Mouse (Mus musculus) limb, embryonic 11.5 days (tissue): ENCODE results near the gene Syne2. TPM values are rescaled to one million over a fixed set of nuclear protein-coding genes. Genes with fewer than 3 reads are reported as not detected.
A peak's percentile ranks its signal among the peaks of the same experiment; 100 is the strongest.
"Not testable (repeated sequence)": the region's sequence is repeated elsewhere in the genome, so short reads cannot be mapped to it uniquely, and the experiment has no call there.

ENCODE experiments used
- ATAC-seq: fragments of 200-750 bp; cut with Nextera tagmentation; 2 replicates; pipeline ENCODE4 v1.8.0; 2017; ENCODE audit warnings: low read depth; ENCODE audit not compliant: insufficient number of reproducible peaks, low FRiP score, low TSS enrichment
- DNase-seq: peaks from one replicate; pipeline ENCODE4 v3.0.0-alpha.2; 2015; ENCODE audit warnings: low spot score
- H3K27ac ChIP-seq: fragments of 300-500 bp; sonication (generic); replicated peaks from 2 replicates; pipeline ENCODE4 v1.5.1; 2014; ENCODE audit warnings: low read depth, mild to moderate bottlenecking, low read length
- H3K27me3 ChIP-seq: fragments of 300-500 bp; sonication (generic); 2 replicates; pipeline ENCODE4 v1.6.1; 2014; ENCODE audit warnings: mild to moderate bottlenecking, low read length, mixed read lengths; ENCODE audit not compliant: control insufficient read depth, insufficient read depth
- H3K36me3 ChIP-seq: fragments of 300-500 bp; sonication (generic); 2 replicates; pipeline ENCODE4 v1.6.1; 2014; ENCODE audit warnings: mild to moderate bottlenecking, low read length, moderate library complexity, mixed read lengths; ENCODE audit not compliant: control insufficient read depth, insufficient read depth
- H3K4me1 ChIP-seq: fragments of 300-500 bp; sonication (generic); 2 replicates; pipeline ENCODE4 v1.6.1; 2014; ENCODE audit warnings: low read length, mixed read lengths; ENCODE audit not compliant: control insufficient read depth, insufficient read depth
- H3K4me2 ChIP-seq: fragments of 300-500 bp; sonication (generic); 2 replicates; pipeline ENCODE4 v1.6.1; 2014; ENCODE audit warnings: low read depth, mild to moderate bottlenecking, moderate library complexity; ENCODE audit not compliant: severe bottlenecking
- H3K4me3 ChIP-seq: fragments of 300-500 bp; sonication (generic); 2 replicates; pipeline ENCODE4 v1.5.1; 2014; ENCODE audit warnings: low read depth, low read length
- H3K9ac ChIP-seq: fragments of 300-500 bp; sonication (generic); 2 replicates; pipeline ENCODE4 v1.6.1; 2014; ENCODE audit warnings: mild to moderate bottlenecking, low read length
- H3K9me3 ChIP-seq: fragments of 300-500 bp; sonication (generic); 2 replicates; pipeline ENCODE4 v1.6.1; 2016; ENCODE audit warnings: low read length; ENCODE audit not compliant: control insufficient read depth
- WGBS: fragments of 180-500 bp; shearing (Covaris S2); extraction: QIAGEN DNeasy Blood & Tissue Kit; methylation state at CpG from one replicate; pipeline ENCODE4 v1.1.7; 2014; 5-methylcytosine and 5-hydroxymethylcytosine counted together
- microRNA-seq: library from miRNA; unstranded; fragments of <30 nt; microRNA quantifications from one replicate; pipeline ENCODE4, GENCODE M21; 2016
- polyA plus RNA-seq: library from polyadenylated mRNA; unstranded; fragments of >200 nt; fragmentation: Nextera tagmentation; extraction: Ambion mirVana; gene quantifications from 2 replicates; pipeline ENCODE4 v1.2.1, GENCODE M21; 2014

The Syne2 gene
- polyA plus RNA-seq, 1 experiment from 2014 or later = 96.6 TPM

GRCm38 (mm10) chr12:76130891-76131290 is 313.0 kb downstream of the Syne2 start:
- no peaks in the 10 kb centered on the region for H3K36me3 ChIP-seq
- no peaks in the 10 kb centered on the region for H3K4me1 ChIP-seq
- no peak for DNase-seq
- H3K27ac ChIP-seq = no peak overlapping the region
- 93% methylated on average over 6 of the region's 6 CpGs for WGBS
- H3K27me3 ChIP-seq = no peaks in the 10 kb centered on the region
- ATAC-seq = no peak
- no peak overlapping the region for H3K4me3 ChIP-seq
- no peak overlapping the region for H3K4me2 ChIP-seq
- H3K9me3 ChIP-seq = no peaks in the 10 kb centered on the region
- no peak overlapping the region for H3K9ac ChIP-seq

- no peaks in the 10 kb centered on the region for H3K9me3 ChIP-seq
- H3K4me3 ChIP-seq = no peak overlapping the region
- H3K27me3 ChIP-seq = no peaks in the 10 kb centered on the region
- no peak overlapping the region for H3K4me2 ChIP-seq
- no peak overlapping the region for H3K27ac ChIP-seq
- no peaks in the 10 kb centered on the region for H3K36me3 ChIP-seq
- no peak for ATAC-seq
- H3K9ac ChIP-seq = no peak overlapping the region
- WGBS = 80% methylated on average over 4 of the region's 4 CpGs
- no peak for DNase-seq
- no peaks in the 10 kb centered on the region for H3K4me1 ChIP-seq
Observed at GRCm38 (mm10) chr12:76132591-76132990, 314.7 kb downstream of the Syne2 start.

- not testable (repeated sequence) for H3K4me3 ChIP-seq, DNase-seq, H3K27me3 ChIP-seq, H3K9ac ChIP-seq, H3K27ac ChIP-seq, H3K36me3 ChIP-seq, ATAC-seq, H3K4me1 ChIP-seq, H3K9me3 ChIP-seq, H3K4me2 ChIP-seq
- WGBS = 83% methylated on average over 9 of the region's 9 CpGs
Observed at GRCm38 (mm10) chr12:76133081-76133480, 315.1 kb downstream of the Syne2 start.

GRCm38 (mm10) chr12:76136701-76137100 is 318.8 kb downstream of the Syne2 start:
- DNase-seq (no peak), ATAC-seq (no peak)
- Histone ChIP-seq H3K27me3 (no peaks in the 10 kb centered on the region), H3K9ac (no peak overlapping the region), H3K4me1 (no peaks in the 10 kb centered on the region), H3K9me3 (no peaks in the 10 kb centered on the region), H3K27ac (no peak overlapping the region), H3K36me3 (no peaks in the 10 kb centered on the region), H3K4me2 (no peak overlapping the region), H3K4me3 (no peak overlapping the region)
- WGBS = 48% methylated on average over 6 of the region's 6 CpGs

GRCm38 (mm10) chr12:76152389-76152788 is 334.5 kb downstream of the Syne2 start:
- 18% methylated on average over 30 of the region's 30 CpGs for WGBS
- H3K27me3 ChIP-seq, H3K27ac ChIP-seq, H3K4me1 ChIP-seq, H3K36me3 ChIP-seq, H3K9me3 ChIP-seq, ATAC-seq: not testable (repeated sequence)
- Histone ChIP-seq H3K4me2 (peak overlapping the region; percentile 48), H3K4me3 (peak overlapping the region; percentile 19; the same call in 1 of the 2 replicates), H3K9ac (peak overlapping the region; percentile 43; the same call in 1 of the 2 replicates)
- peak; percentile 42 for DNase-seq

Small RNAs within 50 kb of the gene (microRNA-seq; reads per million reads assigned to microRNA genes)
- gene Mir5101 = 2.7 reads per million

Other genes with a start within 250 kb of the Syne2 start
- 18.1 and 19.2 TPM in 2 replicates for gene Ppp2r5e, start 221.9 kb upstream of the Syne2 start, polyA plus RNA-seq
- gene Wdr89, start 148.6 kb upstream of the Syne2 start, polyA plus RNA-seq = 14.4 and 15.6 TPM in 2 replicates
- gene Sgpp1, start 82.4 kb upstream of the Syne2 start, polyA plus RNA-seq = 11.5 and 12.0 TPM in 2 replicates